Mouse (Mus musculus) midbrain, embryonic 11.5 days (tissue): Measurements from ENCODE around the gene Plac1. TPM values are rescaled to one million over a fixed set of nuclear protein-coding genes. Genes with fewer than 3 reads are reported as not detected.

Experiments used
- ATAC-seq: fragments of 200-750 bp; cut with Nextera tagmentation; 2 replicates; pipeline ENCODE4 v1.8.0; 2017; ENCODE audit warnings: moderate TSS enrichment, moderate library complexity; ENCODE audit not compliant: low FRiP score
- DNase-seq: peaks from one replicate; pipeline ENCODE4 v3.0.0; 2015; ENCODE audit warnings: low spot score; ENCODE audit errors: missing footprints
- H3K27ac ChIP-seq: fragments of 300-500 bp; sonication (generic); 2 replicates; pipeline ENCODE4 v1.5.1; 2014; ENCODE audit warnings: low read depth, low read length
- H3K27me3 ChIP-seq: fragments of 300-500 bp; sonication (generic); 2 replicates; pipeline ENCODE4 v1.6.1; 2014; ENCODE audit warnings: mild to moderate bottlenecking, low read length, moderate library complexity, mixed read lengths; ENCODE audit not compliant: control insufficient read depth, insufficient read depth
- H3K36me3 ChIP-seq: fragments of 300-500 bp; sonication (generic); 2 replicates; pipeline ENCODE4 v1.6.1; 2014; ENCODE audit warnings: mild to moderate bottlenecking, low read length, moderate library complexity, mixed read lengths; ENCODE audit not compliant: control insufficient read depth, insufficient read depth
- H3K4me1 ChIP-seq: fragments of 300-500 bp; sonication (generic); 2 replicates; pipeline ENCODE4 v1.6.1; 2014; ENCODE audit warnings: low read length; ENCODE audit not compliant: control insufficient read depth, insufficient read depth
- H3K4me2 ChIP-seq: fragments of 300-500 bp; sonication (generic); 2 replicates; pipeline ENCODE4 v1.6.1; 2014; ENCODE audit warnings: mild to moderate bottlenecking, moderate library complexity
- H3K4me3 ChIP-seq: fragments of 300-500 bp; sonication (generic); 2 replicates; pipeline ENCODE4 v1.5.1; 2014; ENCODE audit warnings: low read depth, low read length
- H3K9ac ChIP-seq: fragments of 300-500 bp; sonication (generic); 2 replicates; pipeline ENCODE4 v1.6.1; 2014; ENCODE audit warnings: low read length
- H3K9me3 ChIP-seq: fragments of 300-500 bp; sonication (generic); 2 replicates; pipeline ENCODE4 v1.6.1; 2016; ENCODE audit warnings: low read length; ENCODE audit not compliant: control insufficient read depth
- WGBS: fragments of 180-500 bp; shearing (Covaris S2); extraction: QIAGEN DNeasy Blood & Tissue Kit; methylation state at CpG from one replicate; pipeline ENCODE4 v1.1.7; 2014; 5-methylcytosine and 5-hydroxymethylcytosine counted together
- polyA plus RNA-seq: library from polyadenylated mRNA; unstranded; fragments of >200 nt; fragmentation: Nextera tagmentation; extraction: Ambion mirVana; gene quantifications from 2 replicates; pipeline ENCODE4 v1.2.1, GENCODE M21; 2014

Gene Plac1
- polyA plus RNA-seq, 1 experiment from 2014 or later, result 1.9 TPM

GRCm38 (mm10) chrX:53085559-53085958 lies 154.4 kb downstream of the Plac1 start:
- WGBS, result 77% methylated on average over 5 of the region's 5 CpGs
- H3K4me3 ChIP-seq, result no peak overlapping the region
- no peak overlapping the region for H3K4me2 ChIP-seq
- H3K36me3 ChIP-seq, result no peaks in the 10 kb centered on the region
- no peaks in the 10 kb centered on the region for H3K27me3 ChIP-seq
- H3K9me3 ChIP-seq, result no peaks in the 10 kb centered on the region
- H3K27ac ChIP-seq, result no peak overlapping the region
- ATAC-seq (no peak), DNase-seq (no peak)
- no peak overlapping the region for H3K9ac ChIP-seq
- H3K4me1 ChIP-seq, result no peaks in the 10 kb centered on the region

- H3K27me3 ChIP-seq, result no peaks in the 10 kb centered on the region
- 98% methylated on average over 3 of the region's 3 CpGs for WGBS
Measured at GRCm38 (mm10) chrX:53064406-53064805, 175.5 kb downstream of the Plac1 start.

GRCm38 (mm10) chrX:53059426-53060007 lies 180.4 kb downstream of the Plac1 start:
- Histone ChIP-seq H3K4me2 (peak overlapping the region; percentile 43), H3K9ac (no peak overlapping the region), H3K4me1 (no peaks in the 10 kb centered on the region), H3K4me3 (no peak overlapping the region), H3K27me3 (no peaks in the 10 kb centered on the region), H3K9me3 (no peaks in the 10 kb centered on the region), H3K27ac (no peak overlapping the region), H3K36me3 (no peaks in the 10 kb centered on the region)
- 25% methylated on average over 11 of the region's 11 CpGs for WGBS
- DNase-seq (peak; percentile 92), ATAC-seq (no peak)

More at GRCm38 (mm10) chrX:53064406-53064805, 175.5 kb downstream of the Plac1 start:
- no peak for DNase-seq
- no peak for ATAC-seq
- Histone ChIP-seq H3K9ac (no peak overlapping the region), H3K9me3 (no peaks in the 10 kb centered on the region), H3K4me3 (no peak overlapping the region), H3K27ac (no peak overlapping the region), H3K4me1 (no peaks in the 10 kb centered on the region), H3K36me3 (no peaks in the 10 kb centered on the region), H3K4me2 (no peak overlapping the region)

GRCm38 (mm10) chrX:53058459-53059280 lies 181.2 kb downstream of the Plac1 start:
- ATAC-seq, result no peak
- peak overlapping the region; percentile 43 for H3K4me2 ChIP-seq
- H3K9me3 ChIP-seq, result no peaks in the 10 kb centered on the region
- DNase-seq, result peak; percentile 91
- whole genome bisulfite sequencing, result 13% methylated on average over 33 of the region's 33 CpGs
- no peak overlapping the region for H3K27ac ChIP-seq
- H3K4me1 ChIP-seq, result no peaks in the 10 kb centered on the region
- no peaks in the 10 kb centered on the region for H3K36me3 ChIP-seq
- H3K9ac ChIP-seq, result peak overlapping the region; percentile 45; the same call in 1 of the 2 replicates
- H3K4me3 ChIP-seq, result peak overlapping the region; percentile 20
- no peaks in the 10 kb centered on the region for H3K27me3 ChIP-seq

GRCm38 (mm10) chrX:53057760-53058090 lies 182.2 kb downstream of the Plac1 start:
- Histone ChIP-seq H3K9ac (no peak overlapping the region), H3K27ac (no peak overlapping the region), H3K36me3 (no peaks in the 10 kb centered on the region), H3K27me3 (no peaks in the 10 kb centered on the region), H3K4me2 (peak overlapping the region; percentile 54; the same call in 1 of the 2 replicates), H3K4me3 (no peak overlapping the region; the same call in 1 of the 2 replicates), H3K9me3 (no peaks in the 10 kb centered on the region), H3K4me1 (no peaks in the 10 kb centered on the region)
- no peak for ATAC-seq
- WGBS, result 28% methylated on average over 6 of the region's 6 CpGs
- peak; percentile 91 for DNase-seq

- 13% methylated on average over 38 of the region's 42 CpGs for WGBS
- H3K9me3 ChIP-seq, result no peaks in the 10 kb centered on the region
- H3K9ac ChIP-seq, result peak overlapping the region; percentile 64
- H3K36me3 ChIP-seq, result no peaks in the 10 kb centered on the region
- peak overlapping the region; percentile 47 for H3K4me3 ChIP-seq
- H3K4me1 ChIP-seq, result no peaks in the 10 kb centered on the region; the same call in 1 of the 2 replicates
- no peaks in the 10 kb centered on the region for H3K27me3 ChIP-seq
- peak; percentile 94 for DNase-seq
- peak overlapping the region; percentile 54 for H3K4me2 ChIP-seq
- H3K27ac ChIP-seq, result peak overlapping the region; percentile 44
- peak; percentile 94 for ATAC-seq
Measured at GRCm38 (mm10) chrX:53057054-53057759, 182.7 kb downstream of the Plac1 start.

- H3K9me3 ChIP-seq, result no peaks in the 10 kb centered on the region
- H3K4me2 ChIP-seq, result peak overlapping the region; percentile 54
- H3K36me3 ChIP-seq, result no peaks in the 10 kb centered on the region
- no peaks in the 10 kb centered on the region for H3K27me3 ChIP-seq
- peak; percentile 91 for DNase-seq
- no peaks in the 10 kb centered on the region; the same call in 1 of the 2 replicates for H3K4me1 ChIP-seq
- H3K27ac ChIP-seq, result peak overlapping the region; percentile 44
- ATAC-seq, result peak; percentile 58
- H3K9ac ChIP-seq, result peak overlapping the region; percentile 64
- 18% methylated on average over 32 of the region's 33 CpGs for whole genome bisulfite sequencing
- peak overlapping the region; percentile 47 for H3K4me3 ChIP-seq
Measured at GRCm38 (mm10) chrX:53056627-53057026, 183.3 kb downstream of the Plac1 start.

GRCm38 (mm10) chrX:53055771-53056170 lies 184.1 kb downstream of the Plac1 start:
- WGBS, result 19% methylated on average over 9 of the region's 9 CpGs
- ATAC-seq, result no peak
- no peak overlapping the region for H3K27ac ChIP-seq

GRCm38 (mm10) chrX:53053885-53054284 lies 186.0 kb downstream of the Plac1 start:
- ATAC-seq (no peak), DNase-seq (no peak)
- Histone ChIP-seq H3K4me1 (peaks cover 3% of the 10 kb centered on the region), H3K9me3 (no peaks in the 10 kb centered on the region), H3K36me3 (no peaks in the 10 kb centered on the region), H3K9ac (no peak overlapping the region), H3K27me3 (no peaks in the 10 kb centered on the region), H3K27ac (no peak overlapping the region), H3K4me3 (no peak overlapping the region), H3K4me2 (no peak overlapping the region)
- WGBS, result 67% methylated on average over 5 of the region's 5 CpGs

More at GRCm38 (mm10) chrX:53055771-53056170, 184.1 kb downstream of the Plac1 start:
- Histone ChIP-seq H3K4me2 (peak overlapping the region; percentile 54), H3K9ac (peak overlapping the region; percentile 64), H3K36me3 (no peaks in the 10 kb centered on the region), H3K4me1 (no peaks in the 10 kb centered on the region; the same call in 1 of the 2 replicates), H3K9me3 (no peaks in the 10 kb centered on the region), H3K4me3 (peak overlapping the region; percentile 47), H3K27me3 (no peaks in the 10 kb centered on the region)
- no peak for DNase-seq
